Mouse (Mus musculus) limb, embryonic 14.5 days (tissue): ENCODE data around the gene Dscam. TPM values are rescaled to one million over a fixed set of nuclear protein-coding genes. Genes with fewer than 3 reads are reported as not detected.

Experiments
- ATAC-seq: fragments of 200-750 bp; cut with Nextera tagmentation; 2 replicates; pipeline ENCODE4 v1.8.0; 2017; ENCODE audit warnings: low read depth, moderate number of reproducible peaks, moderate TSS enrichment; ENCODE audit not compliant: low FRiP score
- DNase-seq: peaks from one replicate; pipeline ENCODE4 v3.0.0-alpha.2; 2015; ENCODE audit warnings: low spot score
- H3K27ac ChIP-seq: fragments of 300-500 bp; sonication (generic); replicated peaks from 2 replicates; pipeline ENCODE4 v1.5.1; 2014; ENCODE audit warnings: low read depth, mild to moderate bottlenecking, low read length, moderate library complexity, mixed read lengths
- H3K27me3 ChIP-seq: fragments of 300-500 bp; sonication (generic); 2 replicates; pipeline ENCODE4 v1.6.1; 2014; ENCODE audit warnings: low read length, mixed read lengths; ENCODE audit not compliant: control insufficient read depth, insufficient read depth
- H3K36me3 ChIP-seq: fragments of 300-500 bp; sonication (generic); 2 replicates; pipeline ENCODE4 v1.6.1; 2014; ENCODE audit warnings: mild to moderate bottlenecking, low read length, moderate library complexity, mixed read lengths; ENCODE audit not compliant: control insufficient read depth, insufficient read depth
- H3K4me1 ChIP-seq: fragments of 300-500 bp; sonication (generic); 2 replicates; pipeline ENCODE4 v1.6.1; 2014; ENCODE audit warnings: antibody characterized with exemption, low read length, mixed read lengths; ENCODE audit not compliant: control insufficient read depth, insufficient read depth
- H3K4me2 ChIP-seq: fragments of 300-500 bp; sonication (generic); replicated peaks from 2 replicates; pipeline ENCODE4 v1.6.1; 2014; ENCODE audit warnings: low read depth, mild to moderate bottlenecking, low read length, moderate library complexity; ENCODE audit not compliant: severe bottlenecking
- H3K4me3 ChIP-seq: fragments of 300-500 bp; sonication (generic); replicated peaks from 2 replicates; pipeline ENCODE4 v1.5.1; 2014; ENCODE audit warnings: low read length
- H3K9ac ChIP-seq: fragments of 300-500 bp; sonication (generic); 2 replicates; pipeline ENCODE4 v1.6.1; 2014; ENCODE audit warnings: mild to moderate bottlenecking, low read depth, low read length, moderate library complexity; ENCODE audit not compliant: severe bottlenecking
- H3K9me3 ChIP-seq: fragments of 300-500 bp; sonication (generic); 2 replicates; pipeline ENCODE4 v1.6.1; 2016; ENCODE audit warnings: low read length; ENCODE audit not compliant: control insufficient read depth
- POLR2A ChIP-seq: fragments of 200-500 bp; IDR thresholded peaks from 2 replicates; pipeline ENCODE4 v1.8.0; 2012; ENCODE audit warnings: inconsistent platforms, mild to moderate bottlenecking, moderate library complexity, borderline replicate concordance; ENCODE audit not compliant: insufficient read depth, insufficient read length; ENCODE audit errors: extremely low read depth
- WGBS: fragments of 180-500 bp; shearing (Covaris S2); extraction: QIAGEN DNeasy Blood & Tissue Kit; methylation state at CpG from one replicate; pipeline ENCODE4 v1.1.7; 2014; 5-methylcytosine and 5-hydroxymethylcytosine counted together
- polyA plus RNA-seq, 2 experiments: library from polyadenylated mRNA; depleted of rRNA in 1 of 2; stranded (reverse) in 1 of 2; unstranded in 1 of 2; fragments of >200 nt; fragmentation: Nextera tagmentation in 1 of 2; extraction: Ambion mirVana in 1 of 2; gene quantifications; 2 replicates each; pipeline versions ENCODE4 v1.2.1 to v1.2.3; 2012 to 2014

Gene Dscam
- polyA plus RNA-seq, 2 experiments = 0.17 to 0.20 TPM

- Histone ChIP-seq H3K4me1 (peaks cover 3% of the 10 kb centered on the region), H3K4me2 (no peak overlapping the region), H3K36me3 (no peaks in the 10 kb centered on the region), H3K9ac (no peak overlapping the region), H3K27me3 (no peaks in the 10 kb centered on the region), H3K4me3 (no peak overlapping the region), H3K27ac (no peak overlapping the region), H3K9me3 (no peaks in the 10 kb centered on the region)
- ATAC-seq (no peak), DNase-seq (no peak)
- no peak for TF ChIP-seq POLR2A
- 92% methylated on average over 1 of the region's 1 CpGs for WGBS
These were observed 75.1 kb downstream of the Dscam start for GRCm38 (mm10) chr16:97095496-97095895.

- H3K4me1 ChIP-seq = no peaks in the 10 kb centered on the region
- H3K36me3 ChIP-seq = no peaks in the 10 kb centered on the region
These were observed 81.2 kb downstream of the Dscam start for GRCm38 (mm10) chr16:97089339-97089738.

DNA sequence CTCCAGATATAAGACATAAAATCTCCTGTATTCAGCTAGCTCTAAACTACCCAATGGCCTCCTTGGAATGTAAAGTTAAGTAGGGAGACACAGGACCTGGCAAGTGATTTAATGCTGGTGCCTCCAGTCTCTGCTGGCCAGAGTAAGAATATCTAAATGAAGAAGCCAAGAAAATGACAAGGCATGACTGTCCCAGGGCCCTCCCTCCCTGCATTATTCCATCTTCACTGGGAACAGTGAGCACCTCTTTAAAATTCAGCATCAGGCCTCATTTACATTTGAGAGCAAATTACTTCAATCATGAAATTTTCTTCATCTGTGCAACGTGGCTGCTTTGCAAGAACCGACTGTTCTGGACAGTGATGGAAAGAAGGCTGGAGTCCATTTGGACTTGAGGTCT is 86.9 kb downstream of the Dscam start:
- Histone ChIP-seq H3K4me3 (no peak overlapping the region), H3K9ac (no peak overlapping the region), H3K36me3 (no peaks in the 10 kb centered on the region), H3K27ac (no peak overlapping the region), H3K4me1 (no peaks in the 10 kb centered on the region), H3K4me2 (no peak overlapping the region), H3K9me3 (no peaks in the 10 kb centered on the region), H3K27me3 (no peaks in the 10 kb centered on the region)
- WGBS = 86% methylated on average over 2 of the region's 2 CpGs
- DNase-seq = no peak
- ATAC-seq = no peak
- TF ChIP-seq POLR2A = no peak

More at GRCm38 (mm10) chr16:97089339-97089738, 81.2 kb downstream of the Dscam start:
- Histone ChIP-seq H3K4me3 (no peak overlapping the region), H3K4me2 (no peak overlapping the region), H3K9ac (no peak overlapping the region), H3K9me3 (no peaks in the 10 kb centered on the region), H3K27me3 (no peaks in the 10 kb centered on the region), H3K27ac (no peak overlapping the region)
- DNase-seq (peak; percentile 41), ATAC-seq (no peak)
- whole genome bisulfite sequencing = 49% methylated on average over 3 of the region's 3 CpGs
- TF ChIP-seq POLR2A = no peak

- no peaks in the 10 kb centered on the region for H3K36me3 ChIP-seq
- no peaks in the 10 kb centered on the region for H3K9me3 ChIP-seq
- H3K27me3 ChIP-seq = no peaks in the 10 kb centered on the region
- H3K4me1 ChIP-seq = no peaks in the 10 kb centered on the region
- ATAC-seq = no peak
- no peak for DNase-seq
- TF ChIP-seq POLR2A = no peak
- no peak overlapping the region for H3K4me3 ChIP-seq
- H3K27ac ChIP-seq = no peak overlapping the region
- H3K4me2 ChIP-seq = no peak overlapping the region
- WGBS = 75% methylated on average over 4 of the region's 4 CpGs
- no peak overlapping the region for H3K9ac ChIP-seq
These were observed 94.5 kb downstream of the Dscam start for GRCm38 (mm10) chr16:97075920-97076572.

GRCm38 (mm10) chr16:97075137-97075902 is 95.2 kb downstream of the Dscam start:
- H3K4me1 ChIP-seq = no peaks in the 10 kb centered on the region
- H3K27me3 ChIP-seq = no peaks in the 10 kb centered on the region
- no peak overlapping the region for H3K9ac ChIP-seq
- no peaks in the 10 kb centered on the region for H3K9me3 ChIP-seq
- no peak for ATAC-seq
- H3K4me3 ChIP-seq = no peak overlapping the region
- WGBS = 74% methylated on average over 6 of the region's 6 CpGs
- DNase-seq = no peak
- H3K4me2 ChIP-seq = no peak overlapping the region
- TF ChIP-seq POLR2A = no peak
- H3K36me3 ChIP-seq = no peaks in the 10 kb centered on the region
- no peak overlapping the region for H3K27ac ChIP-seq
